Mouse (Mus musculus) splenic B cell, adult 2 months (primary cell): ENCODE results near the gene B4galnt4.

Source experiments
- DNase-seq: peaks from one replicate; pipeline ENCODE4 v3.0.0-alpha.2; 2011; ENCODE audit warnings: low read depth, low spot score
- H3K27me3 ChIP-seq: 2 replicates; pipeline ENCODE4 v1.6.1; 2012; ENCODE audit warnings: mild to moderate bottlenecking, low read length, moderate library complexity, mixed read lengths; ENCODE audit not compliant: control insufficient read depth, poor library complexity, insufficient read depth, severe bottlenecking
- H3K36me3 ChIP-seq: 2 replicates; pipeline ENCODE4 v1.6.1; 2012; ENCODE audit warnings: mild to moderate bottlenecking, low read length, moderate library complexity, mixed read lengths; ENCODE audit not compliant: control insufficient read depth, poor library complexity, insufficient read depth, severe bottlenecking

B4galnt4 gene

GRCm38 (mm10) chr7:141055785-141056184, 5.1 kb upstream of the B4galnt4 start:
- no peak for DNase-seq
- H3K27me3 ChIP-seq = no peaks in the 10 kb centered on the region

GRCm38 (mm10) chr7:141056976-141057375, 3.9 kb upstream of the B4galnt4 start:
- no peaks in the 10 kb centered on the region for H3K27me3 ChIP-seq
- H3K36me3 ChIP-seq = no peaks in the 10 kb centered on the region
- peak; percentile 36 for DNase-seq

More at GRCm38 (mm10) chr7:141055785-141056184, 5.1 kb upstream of the B4galnt4 start:
- H3K36me3 ChIP-seq = no peaks in the 10 kb centered on the region

GRCm38 (mm10) chr7:141057541-141057940, 3.4 kb upstream of the B4galnt4 start:
- DNase-seq = no peak
- Histone ChIP-seq H3K27me3 (no peaks in the 10 kb centered on the region), H3K36me3 (no peaks in the 10 kb centered on the region)

- peak; percentile 35 for DNase-seq
- Histone ChIP-seq H3K27me3 (no peaks in the 10 kb centered on the region), H3K36me3 (no peaks in the 10 kb centered on the region)
Observed at GRCm38 (mm10) chr7:141058601-141059341, 2.1 kb upstream of the B4galnt4 start.

- no peaks in the 10 kb centered on the region for H3K27me3 ChIP-seq
- no peak for DNase-seq
Observed at GRCm38 (mm10) chr7:141059929-141060328, 975 bp upstream of the B4galnt4 start.

GRCm38 (mm10) chr7:141061269-141061692, 377 bp downstream of the B4galnt4 start:
- H3K36me3 ChIP-seq = no peaks in the 10 kb centered on the region
- no peaks in the 10 kb centered on the region for H3K27me3 ChIP-seq
- DNase-seq = no peak

More at GRCm38 (mm10) chr7:141059929-141060328, 975 bp upstream of the B4galnt4 start:
- no peaks in the 10 kb centered on the region for H3K36me3 ChIP-seq

- H3K36me3 ChIP-seq = no peaks in the 10 kb centered on the region
- no peak for DNase-seq
- no peaks in the 10 kb centered on the region for H3K27me3 ChIP-seq
Observed at GRCm38 (mm10) chr7:141062525-141062924, 1.6 kb downstream of the B4galnt4 start.

- Histone ChIP-seq H3K36me3 (no peaks in the 10 kb centered on the region), H3K27me3 (no peaks in the 10 kb centered on the region)
- no peak for DNase-seq
Observed at GRCm38 (mm10) chr7:141063353-141063752, 2.4 kb downstream of the B4galnt4 start.

GRCm38 (mm10) chr7:141064175-141064574, 3.3 kb downstream of the B4galnt4 start:
- H3K27me3 ChIP-seq = no peaks in the 10 kb centered on the region
- no peak for DNase-seq
- no peaks in the 10 kb centered on the region for H3K36me3 ChIP-seq

GRCm38 (mm10) chr7:141064576-141064975, 3.7 kb downstream of the B4galnt4 start:
- H3K36me3 ChIP-seq = no peaks in the 10 kb centered on the region
- H3K27me3 ChIP-seq = no peaks in the 10 kb centered on the region
- no peak for DNase-seq

GRCm38 (mm10) chr7:141068351-141068750, 7.4 kb downstream of the B4galnt4 start:
- Histone ChIP-seq H3K36me3 (no peaks in the 10 kb centered on the region), H3K27me3 (no peaks in the 10 kb centered on the region)
- no peak for DNase-seq

GRCm38 (mm10) chr7:141070058-141070862, 9.4 kb downstream of the B4galnt4 start:
- no peaks in the 10 kb centered on the region for H3K27me3 ChIP-seq
- DNase-seq = peak; percentile 67
- no peaks in the 10 kb centered on the region for H3K36me3 ChIP-seq

GRCm38 (mm10) chr7:141072017-141072745, 11.3 kb downstream of the B4galnt4 start:
- peak; percentile 84 for DNase-seq

GRCm38 (mm10) chr7:141073782-141074181, 12.9 kb downstream of the B4galnt4 start:
- H3K36me3 ChIP-seq = no peaks in the 10 kb centered on the region
- DNase-seq = no peak
- no peaks in the 10 kb centered on the region for H3K27me3 ChIP-seq

More at GRCm38 (mm10) chr7:141072017-141072745, 11.3 kb downstream of the B4galnt4 start:
- H3K36me3 ChIP-seq = no peaks in the 10 kb centered on the region
- no peaks in the 10 kb centered on the region for H3K27me3 ChIP-seq
